Comparison of ENCODE assay signal across 8 mouse cellular contexts in the genomic region with DNA sequence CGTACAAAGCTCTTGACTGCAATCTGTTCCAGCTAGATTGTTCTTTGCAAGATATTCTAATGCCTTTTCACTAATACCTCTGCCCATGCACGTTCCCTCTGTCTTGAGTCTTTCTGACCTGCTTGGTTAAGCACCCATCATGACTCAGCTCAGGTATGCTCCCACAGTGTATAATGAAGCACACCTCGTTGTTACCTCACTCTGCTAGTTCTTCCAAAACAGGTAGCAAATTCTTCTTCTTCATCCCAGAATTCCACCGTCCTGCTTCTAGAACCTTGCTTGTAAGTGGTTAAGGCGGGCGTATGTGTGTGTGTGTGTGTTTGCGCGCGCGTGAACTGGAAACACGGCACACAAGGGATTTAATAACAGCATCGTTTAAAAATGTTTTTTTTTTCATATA. TPM values are rescaled to one million over a fixed set of nuclear protein-coding genes. Genes with fewer than 3 reads are reported as not detected.
DNase-seq lines count a peak whose midpoint lies in the region; ATAC-seq and TF ChIP-seq lines count a peak whose summit lies in the region.

No protein-coding gene starts in this region.

- no peaks in the 10 kb centered on the region for H3K9me3 ChIP-seq in heart, embryonic 11.5 days (replicated peaks; ENCODE audit: control insufficient read depth, low read length)
- no peaks in the 10 kb centered on the region for H3K9me3 ChIP-seq in G1E (replicated peaks)
- H3K9me3 ChIP-seq in heart, embryonic 15.5 days (replicated peaks) = no peaks in the 10 kb centered on the region
- H3K9me3 ChIP-seq in lung, postnatal 0 days (ENCODE audit: low read length) = no peaks in the 10 kb centered on the region

- H3K36me3 ChIP-seq in heart, embryonic 11.5 days (ENCODE audit: control insufficient read depth, insufficient read depth, low read length) = no peaks in the 10 kb centered on the region
- peaks cover 14% of the 10 kb centered on the region for H3K36me3 ChIP-seq in G1E (replicated peaks)
- peaks cover 7% of the 10 kb centered on the region for H3K36me3 ChIP-seq in heart, embryonic 15.5 days
- H3K36me3 ChIP-seq in lung, postnatal 0 days (ENCODE audit: insufficient read depth, low read length) = no peaks in the 10 kb centered on the region

- no peaks in the 10 kb centered on the region for H3K27me3 ChIP-seq in heart, embryonic 11.5 days (ENCODE audit: control insufficient read depth, insufficient read depth, low read length)
- no peaks in the 10 kb centered on the region for H3K27me3 ChIP-seq in G1E (ENCODE audit: insufficient read depth, low read length)
- H3K27me3 ChIP-seq in heart, embryonic 15.5 days = no peaks in the 10 kb centered on the region
- no peaks in the 10 kb centered on the region for H3K27me3 ChIP-seq in lung, postnatal 0 days (replicated peaks; ENCODE audit: insufficient read depth, low read length)

- intact Hi-C loops in heart, postnatal 14 days (cut with DNase I) = no loop called here

- peak overlapping the region; percentile 56 for H3K4me3 ChIP-seq in heart, embryonic 11.5 days (ENCODE audit: low read depth, low read length)
- peak overlapping the region; percentile 68 for H3K4me3 ChIP-seq in G1E (ENCODE audit: low read depth, low read length)
- peak overlapping the region; percentile 67 for H3K4me3 ChIP-seq in heart, embryonic 15.5 days
- H3K4me3 ChIP-seq in lung, postnatal 0 days (ENCODE audit: low read depth, low read length) = peak overlapping the region; percentile 50

- 0 out of 2 replicates have a peak overlapping the region, but pooled peaks have one; percentile 39 for H3K9ac ChIP-seq in heart, embryonic 11.5 days (ENCODE audit: low read depth, low read length)
- H3K9ac ChIP-seq in heart, embryonic 15.5 days = peak overlapping the region; percentile 50; the same call in 1 of the 2 replicates
- H3K9ac ChIP-seq in lung, postnatal 0 days (replicated peaks; ENCODE audit: low read depth) = no peak overlapping the region

- 7% methylated on average over 12 of the region's 12 CpGs for WGBS in heart, embryonic 11.5 days (ENCODE audit: insufficient replicate concordance)
- WGBS in heart, embryonic 15.5 days = 11% methylated on average over 12 of the region's 12 CpGs
- WGBS in lung, postnatal 0 days = 5% methylated on average over 12 of the region's 12 CpGs

- no peak for ATAC-seq in heart, embryonic 11.5 days (replicated peaks; ENCODE audit: insufficient number of reproducible peaks, low FRiP score, low TSS enrichment)
- no peak for ATAC-seq in G1E (ENCODE audit: extremely low read depth, insufficient number of reproducible peaks, low FRiP score, poor library complexity, severe bottlenecking)
- no peak for ATAC-seq in heart, embryonic 15.5 days (replicated peaks; ENCODE audit: insufficient number of reproducible peaks, insufficient read depth, low FRiP score, low read depth)
- peak; percentile 43 for ATAC-seq in lung, postnatal 0 days

- no peak for DNase-seq in heart, postnatal 14 days
- DNase-seq in G1E (ENCODE audit: low spot score) = no peak
- peak; percentile 12 for DNase-seq in lung, postnatal 0 days (ENCODE audit: low spot score)
- no peak for DNase-seq in adrenal gland, postnatal 4 days (ENCODE audit: low spot score in 2 of 2)
- DNase-seq in layer of hippocampus, adult 11-12 months (ENCODE audit: low spot score) = no peak
- no peak for DNase-seq in urinary bladder, postnatal 10 days (ENCODE audit: low spot score)

- H3K4me2 ChIP-seq in heart, embryonic 11.5 days = peak overlapping the region; percentile 69
- peak overlapping the region; percentile 74 for H3K4me2 ChIP-seq in heart, embryonic 15.5 days
- peak overlapping the region; percentile 59 for H3K4me2 ChIP-seq in lung, postnatal 0 days (replicated peaks; ENCODE audit: low read depth, low read length)

- TF ChIP-seq CTCF in G1E (IDR thresholded peaks at IDR 0.05; ENCODE audit: low read depth, low read length) = no peak
- TF ChIP-seq CTCF in lung, postnatal 0 days (IDR thresholded peaks at IDR 0.05) = no peak

- TF ChIP-seq EP300 in lung, postnatal 0 days (IDR thresholded peaks at IDR 0.05) = no peak

- no peaks in the 10 kb centered on the region for H3K4me1 ChIP-seq in heart, embryonic 11.5 days (ENCODE audit: control insufficient read depth, insufficient read depth, low read length)
- peaks cover 3% of the 10 kb centered on the region; the same call in 1 of the 2 replicates for H3K4me1 ChIP-seq in G1E (ENCODE audit: insufficient read depth, low read depth, low read length)
- H3K4me1 ChIP-seq in heart, embryonic 15.5 days (replicated peaks) = peaks cover 5% of the 10 kb centered on the region
- H3K4me1 ChIP-seq in lung, postnatal 0 days (ENCODE audit: insufficient read depth, low read depth, low read length) = peaks cover 4% of the 10 kb centered on the region; the same call in 1 of the 2 replicates

- no peak overlapping the region for H3K27ac ChIP-seq in heart, embryonic 11.5 days (ENCODE audit: low read depth, low read length)
- H3K27ac ChIP-seq in heart, embryonic 15.5 days = no peak overlapping the region
- H3K27ac ChIP-seq in lung, postnatal 0 days (ENCODE audit: low read length) = no peak overlapping the region

RNA-seq across cellular contexts. Expression of gene Pbdc1, which starts 0.4 kb away (rescaled TPM):
- polyA plus RNA-seq in heart, embryonic 11.5 days (2014; fragmentation: Nextera tagmentation; extraction: Ambion mirVana) = 39.1 and 45.0 TPM in 2 replicates
- total RNA-seq in heart, postnatal 14 days (2021) = 1 to 10 TPM; 7.1 to 7.3 TPM
- 33.4 and 38.5 TPM in 2 replicates for total RNA-seq in G1E (2014; fragmentation: Nextera tagmentation)
- total RNA-seq in G1E (2017) = 63.3 and 67.0 TPM in 2 replicates
- polyA plus RNA-seq in G1E (2012) = 3.7 and 9.9 TPM in 2 replicates
- polyA plus RNA-seq in heart, embryonic 15.5 days (2015; fragmentation: Nextera tagmentation; extraction: Ambion mirVana) = 33.3 and 37.1 TPM in 2 replicates
- 27.5 and 32.1 TPM in 2 replicates for polyA plus RNA-seq in lung, postnatal 0 days (2015; fragmentation: Nextera tagmentation; extraction: Ambion mirVana)
- 10 to 100 TPM; 19.1 to 22.8 TPM for total RNA-seq in adrenal gland, postnatal 4 days (2021)

RNA-seq across cellular contexts. Expression of gene Magee1, which starts 41.0 kb away (rescaled TPM):
- 7.9 and 10.7 TPM in 2 replicates for polyA plus RNA-seq in heart, embryonic 11.5 days (2014; fragmentation: Nextera tagmentation; extraction: Ambion mirVana)
- total RNA-seq in heart, postnatal 14 days (2021) = 1 to 10 TPM; 5.3 to 5.9 TPM
- total RNA-seq in G1E (2014; fragmentation: Nextera tagmentation) (0.68 and 0.87 TPM in 2 replicates), G1E (2017) (0.23 and 0.38 TPM in 2 replicates)
- 0.28 and 0.30 TPM in 2 replicates for polyA plus RNA-seq in G1E (2012)
- polyA plus RNA-seq in heart, embryonic 15.5 days (2015; fragmentation: Nextera tagmentation; extraction: Ambion mirVana) = 11.5 and 15.4 TPM in 2 replicates
- 5.8 and 7.1 TPM in 2 replicates for polyA plus RNA-seq in lung, postnatal 0 days (2015; fragmentation: Nextera tagmentation; extraction: Ambion mirVana)
- 10 to 100 TPM; 17.7 to 21.9 TPM for total RNA-seq in adrenal gland, postnatal 4 days (2021)
